Mouse (Mus musculus) adipose tissue, adult 10 weeks (tissue): ENCODE results near the gene Jarid2. TPM values are rescaled to one million over a fixed set of nuclear protein-coding genes. Genes with fewer than 3 reads are reported as not detected.

Source experiments
- polyA plus RNA-seq: library from polyadenylated mRNA; stranded (reverse); fragments of 350-450 nt; fragmentation: Illumina TruSeq; extraction: RNeasy Lipid Tissue Mini Kit (QIAGEN cat#74804); gene quantifications from one replicate; pipeline ENCODE4 v1.2.3, GENCODE M21; 2014; ENCODE audit warnings: low read depth, low replicate concordance

Jarid2 gene
- 14.6 TPM for polyA plus RNA-seq

DNA sequence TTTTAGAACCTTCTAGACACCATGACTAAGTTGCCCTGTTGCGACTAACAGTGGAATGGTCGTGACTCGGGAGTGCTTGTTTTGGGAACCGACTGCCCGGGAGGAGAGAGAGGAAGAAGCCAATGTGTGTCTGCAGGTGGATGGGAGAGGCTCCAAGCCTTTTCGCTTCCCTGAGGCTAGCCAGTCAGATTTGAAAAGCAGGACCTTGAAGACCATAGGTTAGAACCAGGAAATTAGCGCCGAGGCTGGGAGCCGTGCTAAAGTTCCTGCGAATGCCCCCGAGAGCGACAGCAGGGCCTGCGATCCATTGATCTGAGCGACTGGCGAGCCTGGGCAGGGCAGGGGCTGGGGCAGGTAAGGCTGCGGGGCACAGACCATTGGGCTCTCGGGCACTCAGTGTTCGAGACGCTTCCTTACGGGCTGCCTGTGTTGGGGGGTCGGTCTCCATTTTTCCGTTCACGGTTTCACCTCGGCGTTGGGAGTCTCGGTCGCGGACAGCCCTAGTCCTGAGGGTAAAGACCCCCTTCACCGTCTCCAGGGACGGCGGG, at the start of gene Jarid2:
Gene Jarid2, plus strand, starts transcription at position 51 of the 548 bp plus-strand sequence.

